Mouse (Mus musculus) testis, adult 2 months (tissue): ENCODE results near the gene Fcgr3.

Experiments
- CTCF ChIP-seq: fragments of 200-500 bp; IDR thresholded peaks from 2 replicates; pipeline ENCODE4 v1.5.1; 2012; ENCODE audit warnings: low read depth, mild to moderate bottlenecking, inconsistent platforms, low read length, moderate library complexity; ENCODE audit not compliant: control insufficient read depth, insufficient read depth, insufficient replicate concordance
- POLR2A ChIP-seq: fragments of 200-500 bp; IDR thresholded peaks from 2 replicates; pipeline ENCODE4 v1.6.1; 2012; ENCODE audit warnings: low read depth, mild to moderate bottlenecking, inconsistent platforms, low read length, moderate library complexity; ENCODE audit not compliant: control insufficient read depth

DNA sequence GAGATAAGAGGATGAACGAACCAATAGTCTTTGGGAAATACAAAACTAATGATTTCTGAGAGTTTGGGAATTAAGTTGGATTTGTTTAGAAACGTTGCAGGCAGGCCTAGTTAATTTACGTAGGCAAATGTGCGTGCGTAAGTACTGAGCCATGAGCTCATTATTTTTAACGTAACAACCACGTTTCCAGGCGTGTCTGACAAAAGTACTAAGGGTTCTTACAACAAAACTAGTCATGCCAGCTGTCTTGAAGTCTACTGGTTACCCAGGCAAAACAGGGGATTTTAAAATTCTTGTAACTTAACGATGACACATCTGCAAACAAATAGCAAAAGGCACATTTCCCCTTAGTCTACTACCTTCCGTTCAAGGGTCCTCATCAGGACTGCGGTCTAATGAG lies 30.5 kb downstream of the Fcgr3 start:
- TF ChIP-seq CTCF (no peak), POLR2A (no peak)
